Mouse (Mus musculus) cerebral cortex, adult 2 months (tissue): ENCODE measurements around the gene Thsd4.

ENCODE experiments used
- WGBS: fragments of 180-500 bp; shearing (Covaris S2); methylation state at CpG from one replicate; pipeline ENCODE4 v1.1.7; 2018; 5-methylcytosine and 5-hydroxymethylcytosine counted together

The Thsd4 gene

DNA sequence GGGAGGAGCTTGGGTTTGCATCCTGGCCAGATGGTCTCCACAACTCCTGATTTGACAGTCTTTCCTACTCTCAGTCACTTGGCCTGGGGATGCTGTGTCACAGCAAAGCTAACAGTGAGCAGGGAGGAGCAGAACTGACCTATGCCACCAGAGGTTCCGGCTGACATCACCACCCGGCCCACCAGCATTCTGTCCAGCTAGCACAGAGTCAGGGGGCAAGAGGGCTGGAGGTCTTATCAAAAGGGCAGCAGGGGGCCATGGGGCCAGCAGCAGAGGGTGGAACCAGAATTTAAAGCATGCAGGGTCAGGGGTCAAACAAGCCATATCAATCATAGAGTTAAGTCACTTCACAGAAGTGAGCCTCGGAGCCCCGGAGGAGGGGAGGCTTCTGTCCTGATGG is 4.7 kb downstream of the Thsd4 start:
- WGBS: 80% methylated on average over 4 of the region's 4 CpGs

GRCm38 (mm10) chr9:60516379-60516778 is 5.5 kb downstream of the Thsd4 start:
- 99% methylated on average over 4 of the region's 4 CpGs for WGBS

GRCm38 (mm10) chr9:60513329-60513788 is 8.5 kb downstream of the Thsd4 start:
- WGBS: 65% methylated on average over 11 of the region's 11 CpGs

DNA sequence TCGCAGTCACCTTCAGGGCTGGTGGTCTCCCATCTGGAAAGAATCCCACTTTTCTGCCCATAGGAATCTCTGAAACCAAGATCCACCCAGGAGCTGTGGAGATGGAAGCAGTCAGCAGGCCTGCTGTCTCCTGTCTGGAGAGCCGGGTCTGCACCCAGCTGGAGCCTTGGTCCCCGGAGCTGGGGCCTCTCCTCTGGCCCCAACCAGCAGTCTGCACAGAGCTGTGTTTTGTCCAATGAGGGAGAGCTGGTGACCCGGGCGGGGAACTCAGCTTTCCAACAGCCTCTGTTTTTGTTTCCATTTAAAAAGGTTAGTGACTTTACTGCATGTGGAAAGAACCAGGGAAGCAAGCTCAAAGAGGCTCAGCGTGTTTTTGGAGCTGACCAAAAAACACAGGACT is 11.0 kb downstream of the Thsd4 start:
- 67% methylated on average over 6 of the region's 6 CpGs for WGBS

DNA sequence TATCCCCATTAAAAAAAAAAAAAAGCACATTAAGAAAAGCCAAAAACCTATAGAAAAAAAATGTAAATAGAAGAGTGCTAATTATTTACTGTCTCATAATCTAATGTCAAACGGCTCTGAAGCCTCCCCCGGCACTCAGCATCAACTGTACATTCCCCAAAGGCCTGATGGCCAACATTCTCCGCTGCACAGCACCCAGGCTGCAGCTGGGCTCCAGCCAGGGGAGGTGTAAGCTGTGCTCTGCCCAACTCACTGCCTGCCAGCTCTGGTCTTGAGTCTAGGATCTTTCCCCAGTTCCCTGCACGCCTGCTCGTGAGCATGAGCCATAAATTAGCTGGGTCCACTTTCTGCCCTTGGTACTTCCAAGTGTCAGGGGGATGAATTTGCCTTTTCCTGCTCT is 15.7 kb downstream of the Thsd4 start:
- 85% methylated on average over 5 of the region's 5 CpGs for WGBS

DNA sequence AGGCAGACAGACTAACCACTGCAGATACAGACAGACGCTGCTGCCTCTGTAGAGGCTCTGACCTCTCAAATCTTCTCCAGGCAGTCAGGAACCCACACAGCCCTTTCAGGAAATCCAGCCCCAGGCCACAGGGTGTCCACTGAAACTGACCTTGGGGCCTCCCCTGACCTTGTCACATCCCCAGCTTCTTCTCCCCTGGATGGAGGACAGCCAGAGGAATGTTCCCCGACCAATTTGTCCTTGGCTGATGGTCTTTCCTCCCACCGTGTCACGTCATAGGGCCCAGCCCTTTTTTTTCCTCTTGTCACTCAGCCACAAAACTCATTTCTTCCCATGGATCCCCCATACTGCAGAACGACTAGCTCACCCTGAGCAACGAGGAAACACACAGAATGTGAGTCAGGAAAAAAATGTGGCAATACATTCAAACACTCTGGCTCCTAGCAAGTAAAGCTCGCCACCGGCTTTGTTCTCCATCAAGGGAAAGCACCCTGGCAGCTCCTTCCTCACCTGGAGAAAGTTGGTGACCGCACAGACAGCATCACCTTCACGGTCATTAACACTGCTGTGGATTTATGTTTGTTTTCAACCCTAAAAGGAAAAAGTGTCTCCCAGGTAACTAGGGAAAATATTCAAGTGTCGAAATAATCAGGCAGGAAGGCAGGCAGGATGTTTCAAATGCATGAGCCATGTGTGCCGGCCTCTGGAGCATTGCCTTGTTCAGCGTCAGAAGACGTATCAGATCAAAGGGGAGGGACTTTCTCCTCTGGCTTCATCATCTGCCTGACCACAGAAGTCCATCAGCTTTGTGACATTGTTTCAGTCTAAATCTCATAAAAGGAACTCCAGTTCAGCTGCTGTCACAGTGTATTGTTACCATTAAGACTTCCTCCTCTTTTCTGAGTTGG is 17.2 kb downstream of the Thsd4 start:
- WGBS: 69% methylated on average over 14 of the region's 14 CpGs

DNA sequence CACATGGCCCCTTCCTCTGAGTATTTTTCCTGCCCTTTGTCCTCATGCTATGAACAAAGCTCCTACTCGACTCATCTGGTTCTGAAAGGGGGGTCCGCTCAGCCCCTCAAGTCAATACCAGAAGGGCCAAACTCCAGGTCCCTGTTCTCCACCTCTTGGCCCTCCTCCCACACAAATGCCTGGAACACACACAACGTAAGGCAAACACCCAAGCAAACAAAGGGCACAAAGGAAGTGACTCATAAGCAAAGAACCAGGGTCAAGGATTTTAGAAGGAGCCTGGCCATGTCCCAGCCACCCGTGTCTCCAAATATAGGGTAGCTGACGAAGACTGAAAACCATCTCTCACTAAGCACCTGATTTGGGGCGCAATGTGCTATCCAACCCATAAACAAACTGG is 19.6 kb downstream of the Thsd4 start:
- 88% methylated on average over 6 of the region's 6 CpGs for WGBS

DNA sequence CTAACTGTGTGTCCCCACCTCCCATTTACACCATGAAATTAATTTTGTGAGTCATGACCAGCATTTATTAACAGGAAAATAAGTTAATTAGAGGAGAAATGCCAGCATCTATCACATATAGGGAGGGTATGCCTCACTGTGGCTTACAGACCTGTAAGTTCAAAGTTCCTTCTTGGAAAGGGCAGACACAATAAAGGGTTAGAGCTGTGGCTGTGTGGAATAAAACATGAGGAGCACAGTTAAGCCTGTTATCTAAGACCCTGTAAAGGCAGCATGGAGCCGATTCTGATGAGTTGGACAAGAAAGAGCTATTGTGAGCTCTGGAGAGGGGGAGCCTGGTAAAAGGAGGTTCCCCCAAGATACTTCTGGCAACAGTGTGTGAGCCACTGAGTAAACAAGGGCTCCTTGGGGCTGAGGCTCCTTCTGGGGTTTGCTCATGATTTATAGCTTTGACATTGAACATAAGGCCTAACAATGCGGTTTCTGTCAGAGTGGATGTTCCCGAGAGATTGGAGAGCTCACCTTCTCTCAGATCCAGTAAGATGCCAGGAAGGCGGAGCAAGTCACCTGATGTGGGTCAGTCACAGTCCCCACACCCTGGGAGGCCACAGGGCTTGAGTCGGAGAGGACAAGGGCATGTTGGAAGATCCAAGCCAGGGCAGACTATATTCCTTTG is 20.2 kb downstream of the Thsd4 start:
- 88% methylated on average over 5 of the region's 5 CpGs for WGBS

DNA sequence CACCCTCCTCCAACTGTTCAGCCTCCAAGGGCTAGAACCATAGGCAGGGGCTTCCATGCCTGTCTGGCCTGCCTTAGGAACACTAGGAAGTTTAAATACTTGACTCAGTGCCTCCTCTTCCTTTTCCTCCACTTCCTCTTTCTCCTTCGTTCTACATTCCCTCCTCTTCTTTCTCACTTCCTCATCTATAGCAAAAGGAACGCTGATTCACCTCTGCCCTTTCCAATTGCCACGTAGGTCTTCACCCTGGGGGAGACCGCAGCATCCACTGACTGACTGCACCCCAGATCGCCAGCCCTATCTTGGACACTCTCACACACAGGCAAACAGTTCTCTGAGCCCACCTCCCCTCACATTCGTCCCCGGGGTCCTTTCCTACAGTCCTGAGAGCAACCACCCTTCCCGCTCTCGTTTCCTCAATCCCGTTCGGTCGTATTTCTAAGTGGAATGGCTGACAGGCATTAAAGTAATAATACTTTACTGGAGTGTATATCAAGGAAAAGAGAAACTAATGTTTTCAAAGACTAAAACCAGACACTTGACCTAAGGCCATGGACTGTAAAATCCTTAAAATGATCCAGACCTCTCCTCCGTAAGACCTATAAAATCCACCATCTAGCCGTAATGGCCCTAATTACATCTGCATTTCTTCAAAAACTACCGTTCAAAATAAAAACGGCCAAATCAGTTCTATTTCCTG is 29.4 kb downstream of the Thsd4 start:
- 87% methylated on average over 16 of the region's 16 CpGs for WGBS

- WGBS: 77% methylated on average over 16 of the region's 16 CpGs
Measured at GRCm38 (mm10) chr9:60491489-60492100, 30.3 kb downstream of the Thsd4 start.

- 89% methylated on average over 8 of the region's 8 CpGs for WGBS
Measured at GRCm38 (mm10) chr9:60491079-60491478, 30.8 kb downstream of the Thsd4 start.

GRCm38 (mm10) chr9:60488816-60489215 is 33.0 kb downstream of the Thsd4 start:
- 76% methylated on average over 4 of the region's 4 CpGs for WGBS

- 89% methylated on average over 4 of the region's 4 CpGs for WGBS
Measured at GRCm38 (mm10) chr9:60482165-60482564, 39.7 kb downstream of the Thsd4 start.

DNA sequence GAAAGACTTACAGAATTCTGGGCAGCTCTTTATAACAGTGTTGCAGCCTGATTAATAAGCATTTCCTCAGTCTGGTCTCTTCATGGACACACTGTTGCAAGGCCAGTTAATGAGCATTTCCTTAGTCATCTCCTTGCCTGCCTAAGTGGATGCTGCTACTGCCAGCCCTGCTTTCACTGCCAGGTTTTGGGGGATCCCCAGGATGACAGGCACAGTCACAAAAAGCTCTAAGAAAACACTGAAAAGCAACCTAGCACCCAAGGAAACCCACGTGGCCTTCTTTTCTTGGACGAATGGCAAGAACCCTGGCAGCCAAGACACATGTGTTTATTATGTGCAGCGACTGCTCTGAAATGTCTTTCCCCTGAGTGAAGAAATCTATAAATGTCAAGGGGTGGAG is 41.8 kb downstream of the Thsd4 start:
- WGBS: 39% methylated on average over 3 of the region's 3 CpGs

- 76% methylated on average over 6 of the region's 6 CpGs for WGBS
Measured at GRCm38 (mm10) chr9:60478806-60479205, 43.0 kb downstream of the Thsd4 start.

DNA sequence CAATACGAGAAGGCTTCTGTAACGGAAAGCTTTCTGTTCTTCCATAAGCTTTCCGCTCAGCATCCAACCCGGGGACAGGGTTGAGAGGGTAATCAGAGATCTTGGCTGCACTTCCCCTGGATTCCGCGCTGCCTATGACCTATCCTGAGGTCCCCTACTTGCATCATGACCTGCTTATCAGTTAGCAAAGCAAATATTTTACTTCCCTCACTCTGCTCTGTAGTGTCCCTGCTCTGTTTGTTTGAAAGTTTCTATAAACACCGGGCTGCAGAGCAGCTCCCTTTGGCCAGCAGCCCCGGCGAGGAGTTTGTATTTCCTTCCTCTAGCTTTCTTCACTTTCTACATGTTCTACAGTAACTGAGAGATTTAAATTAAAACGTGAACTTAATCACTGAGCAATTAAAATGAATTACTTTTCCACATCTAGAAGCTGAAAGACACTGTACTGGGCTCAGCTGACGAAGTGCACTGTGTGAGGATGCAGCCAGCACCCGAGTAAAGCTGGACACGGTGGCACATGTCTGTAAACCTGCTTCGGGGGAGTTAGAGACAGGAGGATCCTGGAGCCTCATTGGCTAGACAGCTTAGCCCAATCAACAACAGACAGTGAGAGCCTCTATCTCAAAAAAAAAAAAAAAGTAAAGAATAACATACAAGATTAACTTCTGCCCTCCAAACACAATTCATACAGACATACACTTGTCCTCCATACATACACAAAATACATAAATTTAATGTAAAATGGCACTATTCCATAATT is 43.7 kb downstream of the Thsd4 start:
- 55% methylated on average over 14 of the region's 14 CpGs for WGBS

- WGBS: 56% methylated on average over 13 of the region's 13 CpGs
Measured at GRCm38 (mm10) chr9:60460010-60460982, 61.5 kb downstream of the Thsd4 start.

DNA sequence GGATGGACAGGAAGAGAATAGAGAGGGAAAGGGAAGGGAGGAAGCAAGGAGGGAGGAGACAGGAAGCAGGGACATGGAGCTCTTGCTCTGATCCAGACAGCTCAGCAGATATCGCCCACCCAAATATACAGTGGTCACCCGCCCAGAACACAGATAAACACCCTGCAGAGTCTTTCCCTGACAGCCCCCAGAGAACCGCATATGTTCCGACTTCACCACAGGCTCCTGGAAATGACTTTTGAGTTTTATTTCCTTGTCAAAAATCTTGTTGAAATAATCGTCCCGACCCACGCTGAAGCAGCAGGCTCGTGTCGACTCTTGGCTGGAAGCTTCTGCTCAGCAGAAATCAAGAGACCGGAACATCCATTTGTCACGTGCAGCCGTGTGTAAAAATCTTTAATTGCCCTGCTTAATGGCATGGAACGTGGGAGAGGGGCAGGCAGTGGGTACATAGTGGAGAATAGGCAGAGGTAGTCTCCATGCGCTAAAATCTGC is 63.3 kb downstream of the Thsd4 start:
- WGBS: 22% methylated on average over 14 of the region's 14 CpGs

DNA sequence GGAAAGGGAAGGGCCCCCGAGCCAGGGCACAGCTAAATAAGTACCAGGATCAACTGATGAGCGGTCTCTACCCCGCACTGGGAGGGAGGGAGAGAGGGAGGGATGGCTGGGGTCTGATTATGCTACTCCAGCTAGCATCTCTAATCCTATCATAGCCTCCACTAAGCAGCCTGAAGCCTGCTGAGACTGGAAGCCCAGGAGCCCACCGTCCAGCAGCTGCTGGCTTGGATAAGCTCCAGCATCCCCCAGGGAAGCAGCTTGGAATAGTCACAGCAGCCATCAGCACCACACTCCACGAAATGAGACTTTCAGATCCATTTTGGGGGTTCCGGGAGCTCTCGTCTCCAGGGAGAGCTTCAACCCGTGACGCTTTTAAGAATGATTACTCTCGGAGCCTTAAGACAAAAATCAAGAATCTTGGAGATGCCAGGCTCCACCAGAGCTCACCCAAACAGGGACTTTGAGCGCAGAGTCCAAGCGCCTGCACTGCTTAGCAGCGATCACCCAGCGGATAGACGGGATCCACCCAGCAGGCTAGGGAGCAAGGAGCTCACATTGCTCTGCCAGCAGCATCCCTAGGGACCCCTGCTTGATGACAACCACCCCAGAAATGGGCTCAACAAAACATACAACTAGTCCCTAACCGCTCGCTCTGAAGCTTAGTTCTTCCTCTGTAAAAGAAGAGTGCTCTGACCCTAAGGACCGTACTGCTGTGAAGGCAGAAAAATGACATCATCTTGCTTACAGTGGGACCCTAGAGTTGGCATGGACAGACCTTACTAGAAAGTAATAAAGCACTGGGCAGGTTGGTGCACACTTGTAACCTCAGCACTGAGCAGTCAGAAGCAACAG is 64.3 kb downstream of the Thsd4 start:
- WGBS: 13% methylated on average over 18 of the region's 18 CpGs
